Mouse (Mus musculus) cerebellum, adult 8-10 months (tissue): Measurements from ENCODE around the gene Gm17584.
"Not testable (repeated sequence)": the region's sequence is repeated elsewhere in the genome, so short reads cannot be mapped to it uniquely, and the experiment has no call there.

Experiments
- DNase-seq: peaks from one replicate; pipeline ENCODE4 v3.0.0; 2022

Gene Gm17584

DNA sequence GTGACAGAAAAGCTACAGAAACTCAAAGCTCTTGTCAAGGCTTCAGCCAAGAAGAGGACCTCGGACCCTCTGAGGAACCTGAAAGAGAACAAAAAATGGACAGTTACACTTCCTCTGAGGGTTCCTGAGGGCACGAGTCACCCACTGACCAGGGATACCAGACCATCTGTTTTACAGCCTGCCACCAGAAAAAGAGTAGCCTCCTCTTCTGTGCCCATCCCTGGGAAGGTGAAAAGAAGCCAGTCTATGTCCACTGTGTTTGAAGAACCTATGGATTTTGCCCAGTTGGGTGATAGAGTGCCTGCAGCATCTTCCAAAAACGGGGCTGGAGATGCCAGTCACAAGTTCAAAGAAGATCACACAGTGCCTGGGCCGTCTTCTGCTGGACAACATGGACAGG lies at the start of gene Gm17584:
Gene Gm17584 (plus strand): TSS at position 301 of the 400 bp plus-strand sequence.
- not testable (repeated sequence) for DNase-seq
